Mouse (Mus musculus) hindbrain, postnatal 0 days (tissue): Measurements from ENCODE around the gene St3gal5. TPM values are rescaled to one million over a fixed set of nuclear protein-coding genes. Genes with fewer than 3 reads are reported as not detected.

ENCODE experiments used
- ATAC-seq: fragments of 200-750 bp; cut with Nextera tagmentation; 2 replicates; pipeline ENCODE4 v1.8.0; 2017; ENCODE audit warnings: mild to moderate bottlenecking, moderate TSS enrichment, moderate library complexity
- DNase-seq: peaks from one replicate; pipeline ENCODE4 v3.0.0-alpha.2; 2015; ENCODE audit warnings: low spot score
- H3K27ac ChIP-seq: fragments of 300-500 bp; sonication (generic); 2 replicates; pipeline ENCODE4 v1.5.1; 2014; ENCODE audit warnings: mild to moderate bottlenecking
- H3K27me3 ChIP-seq: fragments of 300-500 bp; sonication (generic); 2 replicates; pipeline ENCODE4 v1.6.1; 2014; ENCODE audit warnings: low read length, mixed read lengths; ENCODE audit not compliant: insufficient read depth
- H3K36me3 ChIP-seq: fragments of 300-500 bp; sonication (generic); 2 replicates; pipeline ENCODE4 v1.6.1; 2014; ENCODE audit warnings: low read length, mixed read lengths; ENCODE audit not compliant: insufficient read depth
- H3K4me1 ChIP-seq: fragments of 300-500 bp; sonication (generic); 2 replicates; pipeline ENCODE4 v1.6.1; 2014; ENCODE audit warnings: antibody characterized with exemption, low read length, mixed read lengths; ENCODE audit not compliant: insufficient read depth
- H3K4me2 ChIP-seq: fragments of 300-500 bp; sonication (generic); 2 replicates; pipeline ENCODE4 v1.6.1; 2014; ENCODE audit warnings: low read depth, mild to moderate bottlenecking, low read length, moderate library complexity, mixed read lengths
- H3K4me3 ChIP-seq: fragments of 300-500 bp; sonication (generic); 2 replicates; pipeline ENCODE4 v1.5.1; 2014; ENCODE audit warnings: low read length
- H3K9ac ChIP-seq: fragments of 300-500 bp; sonication (generic); replicated peaks from 2 replicates; pipeline ENCODE4 v1.6.1; 2014; ENCODE audit warnings: mild to moderate bottlenecking, low read length, moderate library complexity, mixed read lengths
- H3K9me3 ChIP-seq: fragments of 300-500 bp; sonication (generic); 2 replicates; pipeline ENCODE4 v1.6.1; 2016; ENCODE audit warnings: low read length, mixed read lengths
- CTCF ChIP-seq: IDR thresholded peaks from 2 replicates; pipeline ENCODE4 v1.5.1; 2016; ENCODE audit warnings: antibody characterized with exemption, control low read depth, low read depth
- WGBS: fragments of 180-500 bp; shearing (Covaris S2); extraction: QIAGEN DNeasy Blood & Tissue Kit; methylation state at CpG from one replicate; pipeline ENCODE4 v1.1.7; 2014; 5-methylcytosine and 5-hydroxymethylcytosine counted together
- polyA plus RNA-seq: library from polyadenylated mRNA; unstranded; fragments of >200 nt; fragmentation: Nextera tagmentation; extraction: Ambion mirVana; gene quantifications from 2 replicates; pipeline ENCODE4 v1.2.1, GENCODE M21; 2015
- total RNA-seq: library from RNA; depleted of rRNA; stranded (reverse); fragments of >200 nt; gene quantifications from 2 replicates; pipeline ENCODE4 v1.2.3, GENCODE M21; 2014

Gene St3gal5
- total and polyA plus RNA-seq, 2 experiments from 2014 or later: 23.5 to 59.8 TPM

GRCm38 (mm10) chr6:72076512-72076911, 20.9 kb upstream of the St3gal5 start:
- no peak for ATAC-seq
- 68% methylated on average over 9 of the region's 9 CpGs for WGBS
- no peaks in the 10 kb centered on the region for H3K36me3 ChIP-seq

GRCm38 (mm10) chr6:72078178-72078577, 19.2 kb upstream of the St3gal5 start:
- no peaks in the 10 kb centered on the region for H3K27me3 ChIP-seq
- WGBS: 74% methylated on average over 5 of the region's 5 CpGs
- no peak overlapping the region for H3K27ac ChIP-seq
- no peak overlapping the region for H3K9ac ChIP-seq
- no peak overlapping the region for H3K4me3 ChIP-seq
- H3K9me3 ChIP-seq: no peaks in the 10 kb centered on the region
- no peak for ATAC-seq
- no peak for TF ChIP-seq CTCF
- H3K4me2 ChIP-seq: no peak overlapping the region
- H3K36me3 ChIP-seq: no peaks in the 10 kb centered on the region
- H3K4me1 ChIP-seq: no peaks in the 10 kb centered on the region
- DNase-seq: no peak

More at GRCm38 (mm10) chr6:72076512-72076911, 20.9 kb upstream of the St3gal5 start:
- no peak overlapping the region for H3K4me2 ChIP-seq
- DNase-seq: no peak
- H3K9ac ChIP-seq: no peak overlapping the region
- H3K4me3 ChIP-seq: no peak overlapping the region
- H3K27ac ChIP-seq: no peak overlapping the region
- no peaks in the 10 kb centered on the region for H3K4me1 ChIP-seq
- no peak for TF ChIP-seq CTCF
- no peaks in the 10 kb centered on the region for H3K27me3 ChIP-seq
- H3K9me3 ChIP-seq: no peaks in the 10 kb centered on the region

GRCm38 (mm10) chr6:72081318-72082024, 15.9 kb upstream of the St3gal5 start:
- TF ChIP-seq CTCF: no peak
- Histone ChIP-seq H3K4me1 (no peaks in the 10 kb centered on the region), H3K4me3 (no peak overlapping the region), H3K27ac (peak overlapping the region; percentile 41; the same call in 1 of the 2 replicates), H3K9me3 (no peaks in the 10 kb centered on the region), H3K27me3 (no peaks in the 10 kb centered on the region), H3K36me3 (no peaks in the 10 kb centered on the region), H3K4me2 (peak overlapping the region; percentile 21; the same call in 1 of the 2 replicates), H3K9ac (0 out of 2 replicates have a peak overlapping the region, but pooled peaks have one; percentile 1)
- WGBS: 69% methylated on average over 13 of the region's 13 CpGs
- peak; percentile 63 for ATAC-seq
- DNase-seq: peak; percentile 43

DNA sequence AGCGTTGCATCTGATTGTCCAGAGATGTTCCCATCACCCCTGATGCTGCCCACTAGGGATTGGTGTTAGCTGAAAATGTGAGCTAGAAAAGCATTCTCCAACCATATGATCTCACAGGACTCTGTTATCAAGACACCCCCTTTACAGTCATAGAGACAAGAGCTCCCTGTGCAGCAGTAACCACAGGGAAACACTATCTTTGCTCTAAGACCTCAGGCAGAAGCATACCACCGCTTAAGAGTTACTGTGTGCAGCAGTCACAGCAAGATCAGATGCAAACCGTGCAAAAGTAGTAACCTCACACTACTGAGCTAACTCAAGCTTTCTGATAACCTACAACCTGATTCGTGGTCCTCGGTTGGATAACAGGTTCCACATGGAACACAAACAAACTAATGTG, 10.0 kb upstream of the St3gal5 start:
- Histone ChIP-seq H3K9me3 (no peaks in the 10 kb centered on the region), H3K4me1 (no peaks in the 10 kb centered on the region), H3K4me2 (no peak overlapping the region), H3K27me3 (no peaks in the 10 kb centered on the region), H3K36me3 (no peaks in the 10 kb centered on the region), H3K9ac (no peak overlapping the region), H3K27ac (no peak overlapping the region), H3K4me3 (no peak overlapping the region)
- no peak for TF ChIP-seq CTCF
- DNase-seq: no peak
- WGBS: 91% methylated on average over 5 of the region's 5 CpGs
- no peak for ATAC-seq

- 96% methylated on average over 5 of the region's 5 CpGs for WGBS
- Histone ChIP-seq H3K4me2 (no peak overlapping the region), H3K9ac (no peak overlapping the region), H3K36me3 (no peaks in the 10 kb centered on the region), H3K9me3 (no peaks in the 10 kb centered on the region), H3K27me3 (no peaks in the 10 kb centered on the region), H3K4me1 (no peaks in the 10 kb centered on the region), H3K27ac (no peak overlapping the region), H3K4me3 (no peak overlapping the region)
- TF ChIP-seq CTCF: no peak
- no peak for ATAC-seq
- DNase-seq: no peak
Observed at GRCm38 (mm10) chr6:72089865-72090264, 7.5 kb upstream of the St3gal5 start.

GRCm38 (mm10) chr6:72091007-72091406, 6.4 kb upstream of the St3gal5 start:
- H3K9ac ChIP-seq: no peak overlapping the region
- no peak for TF ChIP-seq CTCF
- DNase-seq: no peak
- H3K9me3 ChIP-seq: no peaks in the 10 kb centered on the region
- H3K27ac ChIP-seq: no peak overlapping the region
- WGBS: 51% methylated on average over 6 of the region's 6 CpGs
- ATAC-seq: no peak
- no peak overlapping the region for H3K4me3 ChIP-seq
- H3K36me3 ChIP-seq: no peaks in the 10 kb centered on the region
- H3K4me2 ChIP-seq: no peak overlapping the region
- no peaks in the 10 kb centered on the region for H3K27me3 ChIP-seq
- no peaks in the 10 kb centered on the region for H3K4me1 ChIP-seq

DNA sequence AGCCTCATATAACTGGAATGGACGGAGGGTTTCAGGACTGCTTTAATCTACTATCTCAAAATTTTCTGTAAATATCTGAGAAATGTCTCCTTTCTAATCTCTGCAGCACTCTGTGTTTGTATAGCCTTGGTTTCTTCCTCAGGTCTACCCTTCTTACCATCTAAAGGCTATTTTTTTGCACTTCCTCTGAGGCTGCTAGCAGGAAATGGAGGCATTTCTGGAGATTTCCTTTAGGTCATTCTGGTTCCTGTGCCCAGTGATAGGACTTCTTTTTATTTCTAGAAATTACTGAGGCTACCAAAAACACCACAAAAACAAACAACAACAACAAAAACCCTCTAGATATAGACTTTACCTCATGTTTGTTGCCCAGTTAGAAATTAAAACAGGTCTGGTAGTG, 4.3 kb upstream of the St3gal5 start:
- no peaks in the 10 kb centered on the region for H3K9me3 ChIP-seq
- no peaks in the 10 kb centered on the region for H3K36me3 ChIP-seq
- DNase-seq (no peak), ATAC-seq (no peak)
- no peak overlapping the region for H3K4me2 ChIP-seq
- no peak for TF ChIP-seq CTCF
- H3K4me3 ChIP-seq: no peak overlapping the region
- H3K9ac ChIP-seq: no peak overlapping the region
- H3K4me1 ChIP-seq: peaks cover 5% of the 10 kb centered on the region; the same call in 1 of the 2 replicates
- H3K27me3 ChIP-seq: no peaks in the 10 kb centered on the region
- 85% methylated on average over 1 of the region's 1 CpGs for WGBS
- no peak overlapping the region for H3K27ac ChIP-seq
